Mouse (Mus musculus) CD4-positive naive resting alpha-beta T cell, adult 76 days (primary cell): ENCODE results near the gene Grb7. TPM values are rescaled to one million over a fixed set of nuclear protein-coding genes. Genes with fewer than 3 reads are reported as not detected.

ENCODE experiments used
- total RNA-seq: library from RNA; stranded (reverse); gene quantifications from one replicate; pipeline ENCODE4 v1.2.4, GENCODE M21; 2023

Gene Grb7
- total RNA-seq: 2.7 TPM

GRCm38 (mm10) chr11:98446213-98446561, at the start of gene Grb7:
Gene Grb7 (plus strand): TSS chr11:98446394.

GRCm38 (mm10) chr11:98400161-98400726, 46.0 kb upstream of the Grb7 start, which contains the start of gene Pgap3:
Gene Pgap3 (minus strand): TSS chr11:98400490.

GRCm38 (mm10) chr11:98412273-98412796, 33.9 kb upstream of the Grb7 start, which contains the start of gene Erbb2:
Gene Erbb2 (plus strand): TSS chr11:98412470.

GRCm38 (mm10) chr11:98438331-98439158, 7.6 kb upstream of the Grb7 start, which contains the start of gene Mien1:
Gene Mien1 (minus strand): TSS chr11:98438991.

Other genes starting within 250 kb of the Grb7 start
- 103 TPM for gene Cdk12, start 243.3 kb upstream of the Grb7 start, total RNA-seq
- gene Neurod2, start 116.7 kb upstream of the Grb7 start, total RNA-seq: not detected
- gene Ppp1r1b, start 98.0 kb upstream of the Grb7 start, total RNA-seq: not detected
- 32.2 TPM for gene Stard3, start 88.0 kb upstream of the Grb7 start, total RNA-seq
- gene Tcap, start 62.6 kb upstream of the Grb7 start, total RNA-seq: not detected
- gene Pnmt, start 59.9 kb upstream of the Grb7 start, total RNA-seq: not detected
- gene Pgap3, start 45.9 kb upstream of the Grb7 start, total RNA-seq: 9.3 TPM
- 0.15 TPM for gene Erbb2, start 33.9 kb upstream of the Grb7 start, total RNA-seq
- gene Mien1, start 7.4 kb upstream of the Grb7 start, total RNA-seq: 44.5 TPM
- 154 TPM for gene Ikzf3, start 99.6 kb downstream of the Grb7 start, total RNA-seq
- gene Zpbp2, start 104.7 kb downstream of the Grb7 start, total RNA-seq: 3.7 TPM
- gene Ormdl3, start 141.0 kb downstream of the Grb7 start, total RNA-seq: 19.4 TPM
- gene Lrrc3c, start 151.9 kb downstream of the Grb7 start, total RNA-seq: not detected
- gene Gm12355, start 179.3 kb downstream of the Grb7 start, total RNA-seq: 21.9 TPM
- gene Gsdma3, start 180.0 kb downstream of the Grb7 start, total RNA-seq: 0.64 TPM
- gene Gsdma2, start 200.4 kb downstream of the Grb7 start, total RNA-seq: not detected
- not detected for gene Gsdma, start 218.0 kb downstream of the Grb7 start, total RNA-seq
- 77.8 TPM for gene Psmd3, start 236.2 kb downstream of the Grb7 start, total RNA-seq